Mouse (Mus musculus): ENCODE measurements at regions not wholly inside any gene's neighbourhood (a gene's known extent, or its start where the extent isn't known, plus 50 kb on each side); places are given as distances from the start of the nearest gene placed in this dataset.

- H3K4me2 ChIP-seq = no peak overlapping the region
- H3K4me3 ChIP-seq = no peak overlapping the region
- no peaks in the 10 kb centered on the region for H3K27me3 ChIP-seq (replicated peaks)
- no peak overlapping the region for H3K9ac ChIP-seq
- 23% methylated on average over 4 of the region's 4 CpGs for WGBS
- peaks cover 25% of the 10 kb centered on the region for H3K4me1 ChIP-seq (replicated peaks)
- ATAC-seq (ENCODE audit: insufficient number of reproducible peaks, low FRiP score) = no peak
- no peaks in the 10 kb centered on the region for H3K36me3 ChIP-seq
- peaks cover 8% of the 10 kb centered on the region for H3K9me3 ChIP-seq (replicated peaks)
- H3K27ac ChIP-seq (ENCODE audit: poor library complexity, severe bottlenecking) = no peak overlapping the region
Observed at GRCm38 (mm10) chr2:28141975-28142374, 50.8 kb upstream of the Olfm1 start.

- H3K27ac ChIP-seq (ENCODE audit: poor library complexity, severe bottlenecking) = no peak overlapping the region
- H3K4me2 ChIP-seq = no peak overlapping the region
- H3K36me3 ChIP-seq = no peaks in the 10 kb centered on the region
- WGBS = 19% methylated on average over 4 of the region's 4 CpGs
- ATAC-seq (ENCODE audit: insufficient number of reproducible peaks, low FRiP score) = 0 out of 2 replicates have a peak, but pooled peaks have one; percentile 45
- H3K4me1 ChIP-seq (replicated peaks) = peaks cover 25% of the 10 kb centered on the region
- H3K4me3 ChIP-seq = no peak overlapping the region
- peaks cover 8% of the 10 kb centered on the region for H3K9me3 ChIP-seq (replicated peaks)
- H3K27me3 ChIP-seq (replicated peaks) = no peaks in the 10 kb centered on the region
- H3K9ac ChIP-seq = no peak overlapping the region
Observed at GRCm38 (mm10) chr2:28141556-28141955, 51.2 kb upstream of the Olfm1 start.

GRCm38 (mm10) chr2:28138583-28138982 lies 53.9 kb upstream of the Fcnb start:
- no peaks in the 10 kb centered on the region; the same call in 1 of the 2 replicates for H3K27me3 ChIP-seq (replicated peaks)
- H3K36me3 ChIP-seq = no peaks in the 10 kb centered on the region
- H3K9ac ChIP-seq = no peak overlapping the region
- peaks cover 25% of the 10 kb centered on the region for H3K4me1 ChIP-seq (replicated peaks)
- ATAC-seq (ENCODE audit: insufficient number of reproducible peaks, low FRiP score) = peak; percentile 34; the same call in 1 of the 2 replicates
- 31% methylated on average over 6 of the region's 6 CpGs for WGBS
- no peaks in the 10 kb centered on the region for H3K9me3 ChIP-seq (replicated peaks)
- no peak overlapping the region for H3K27ac ChIP-seq (ENCODE audit: poor library complexity, severe bottlenecking)
- no peak overlapping the region for H3K4me3 ChIP-seq
- peak overlapping the region; percentile 37 for H3K4me2 ChIP-seq

- WGBS = 90% methylated on average over 1 of the region's 1 CpGs
Observed at GRCm38 (mm10) chr2:28134605-28135004, 49.9 kb upstream of the Fcnb start.

More at GRCm38 (mm10) chr2:28134605-28135004, 49.9 kb upstream of the Fcnb start:
- no peak overlapping the region for H3K9ac ChIP-seq
- H3K9me3 ChIP-seq (replicated peaks) = no peaks in the 10 kb centered on the region
- no peaks in the 10 kb centered on the region; the same call in 1 of the 2 replicates for H3K27me3 ChIP-seq (replicated peaks)
- H3K4me2 ChIP-seq = no peak overlapping the region
- H3K4me1 ChIP-seq (replicated peaks) = peaks cover 16% of the 10 kb centered on the region
- ATAC-seq (ENCODE audit: insufficient number of reproducible peaks, low FRiP score) = no peak
- no peak overlapping the region for H3K4me3 ChIP-seq
- H3K27ac ChIP-seq (ENCODE audit: poor library complexity, severe bottlenecking) = no peak overlapping the region
- no peaks in the 10 kb centered on the region for H3K36me3 ChIP-seq

Measured in heart, embryonic 12.5 days (tissue).